Mouse (Mus musculus) testis, adult 10 weeks (tissue): ENCODE results near the gene Slc25a13. TPM values are rescaled to one million over a fixed set of nuclear protein-coding genes. Genes with fewer than 3 reads are reported as not detected.

Experiments
- polyA plus RNA-seq: library from polyadenylated mRNA; stranded (reverse); fragments of 350-450 nt; fragmentation: Illumina TruSeq; extraction: RNeasy Lipid Tissue Mini Kit (QIAGEN cat#74804); gene quantifications from one replicate; pipeline ENCODE4 v1.2.3, GENCODE M21; 2014; ENCODE audit warnings: low read depth, low replicate concordance

Gene Slc25a13
- polyA plus RNA-seq: 6.4 TPM

GRCm38 (mm10) chr6:6216507-6217285, at the start of gene Slc25a13:
Gene Slc25a13, minus strand, starts transcription at chr6:6217173.

